Mouse (Mus musculus) liver, adult 2 months (tissue): ENCODE measurements around the gene Sytl2. TPM values are rescaled to one million over a fixed set of nuclear protein-coding genes. Genes with fewer than 3 reads are reported as not detected.

ENCODE experiments used
- DNase-seq: peaks from one replicate; pipeline ENCODE4 v3.0.0-alpha.2; 2011; ENCODE audit warnings: low read depth, low spot score; ENCODE audit errors: extremely low read depth
- H3K27ac ChIP-seq: fragments of 200-500 bp; replicated peaks from 2 replicates; pipeline ENCODE4 v1.5.1; 2012; ENCODE audit warnings: low read depth, mild to moderate bottlenecking, control low read depth, inconsistent platforms, low read length; ENCODE audit not compliant: insufficient read depth
- H3K27me3 ChIP-seq: fragments of 200-500 bp; 2 replicates; pipeline ENCODE4 v1.6.1; 2012; ENCODE audit warnings: mild to moderate bottlenecking, moderate library complexity, low read length, inconsistent platforms; ENCODE audit not compliant: control insufficient read depth, insufficient read depth
- H3K36me3 ChIP-seq: fragments of 200-500 bp; 2 replicates; pipeline ENCODE4 v1.6.1; 2012; ENCODE audit warnings: low read length, inconsistent platforms; ENCODE audit not compliant: control insufficient read depth, insufficient read depth
- H3K4me1 ChIP-seq: fragments of 200-500 bp; 2 replicates; pipeline ENCODE4 v1.6.1; 2011; ENCODE audit warnings: low read length; ENCODE audit not compliant: control insufficient read depth, insufficient read depth
- H3K4me3 ChIP-seq: fragments of 200-500 bp; 2 replicates; pipeline ENCODE4 v1.5.1; 2011; ENCODE audit warnings: low read depth, mild to moderate bottlenecking, control low read depth, low read length, moderate library complexity; ENCODE audit not compliant: insufficient read depth
- H3K79me2 ChIP-seq: fragments of 200-500 bp; 2 replicates; pipeline ENCODE4 v1.6.1; 2012; ENCODE audit warnings: inconsistent platforms, mild to moderate bottlenecking, low read length, moderate library complexity; ENCODE audit not compliant: control insufficient read depth, insufficient read depth
- H3K9ac ChIP-seq: fragments of 200-500 bp; 2 replicates; pipeline ENCODE4 v1.6.1; 2012; ENCODE audit warnings: low read depth, mild to moderate bottlenecking, control low read depth, inconsistent platforms, low read length
- CTCF ChIP-seq: fragments of 200-500 bp; IDR thresholded peaks from 2 replicates; pipeline ENCODE4 v1.5.1; 2011; ENCODE audit warnings: low read depth, low read length, control low read depth
- POLR2A ChIP-seq: fragments of 200-500 bp; IDR thresholded peaks from 2 replicates; pipeline ENCODE4 v1.6.1; 2011; ENCODE audit warnings: low read length, control low read depth; ENCODE audit not compliant: insufficient read depth; ENCODE audit errors: extremely low read depth
- WGBS: fragments of 180-500 bp; shearing (Covaris S2); methylation state at CpG from one replicate; pipeline ENCODE4 v1.1.7; 2018; 5-methylcytosine and 5-hydroxymethylcytosine counted together
- polyA plus RNA-seq: library from polyadenylated mRNA; depleted of rRNA; stranded (reverse); fragments of >200 nt; gene quantifications from 2 replicates; pipeline ENCODE4 v1.2.3, GENCODE M21; 2012; rRNA removed
- total RNA-seq: library from RNA; depleted of rRNA; stranded (reverse); fragments of >200 nt; gene quantifications from 2 replicates; pipeline ENCODE4 v1.2.3, GENCODE M21; 2014; rRNA removed

The Sytl2 gene
- 0.74 and 1.3 TPM in 2 replicates for total RNA-seq
- 0.47 and 0.53 TPM in 2 replicates for polyA plus RNA-seq

DNA sequence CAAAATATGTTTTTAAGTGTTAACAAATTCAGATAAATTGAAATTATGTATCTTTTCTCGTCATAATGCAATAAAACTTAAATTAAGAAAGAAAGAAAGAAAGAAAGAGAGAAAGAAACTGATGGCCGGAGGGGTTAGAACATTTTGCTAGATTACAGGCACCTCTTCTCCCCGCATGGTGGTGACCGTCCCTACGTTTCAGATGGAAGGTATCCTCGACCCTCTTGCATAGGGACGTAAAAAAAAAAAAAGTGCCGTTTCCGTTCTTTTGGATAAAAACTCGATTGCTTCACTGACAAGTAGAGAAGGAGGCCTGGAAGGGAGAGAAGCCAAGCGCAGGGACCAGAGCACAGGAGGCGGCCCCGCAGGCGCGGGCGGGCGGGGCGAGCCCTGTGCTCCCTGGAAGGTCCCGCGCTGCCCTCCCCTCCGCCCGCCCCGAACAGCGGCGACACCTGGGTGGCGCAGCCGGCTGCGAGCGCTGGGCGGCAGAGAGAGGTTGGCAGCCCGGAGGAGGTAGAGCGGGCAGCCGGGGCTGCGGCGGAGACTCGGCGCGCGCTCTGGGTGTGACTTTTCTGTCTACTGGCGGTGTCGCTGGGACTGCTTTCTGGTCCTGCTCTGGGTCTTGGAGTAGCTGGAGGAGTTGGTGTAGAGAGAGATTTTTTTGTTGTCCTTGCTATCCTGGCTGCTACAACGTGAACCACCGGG, at the start of gene Sytl2:
Gene Sytl2, plus strand, starts transcription at position 311 of the 705 bp plus-strand sequence.
- DNase-seq: peak; percentile 11
- H3K27me3 ChIP-seq: peaks cover 10% of the 10 kb centered on the region; the same call in 1 of the 2 replicates
- H3K27ac ChIP-seq: no peak within 1 kb of the TSS

DNA sequence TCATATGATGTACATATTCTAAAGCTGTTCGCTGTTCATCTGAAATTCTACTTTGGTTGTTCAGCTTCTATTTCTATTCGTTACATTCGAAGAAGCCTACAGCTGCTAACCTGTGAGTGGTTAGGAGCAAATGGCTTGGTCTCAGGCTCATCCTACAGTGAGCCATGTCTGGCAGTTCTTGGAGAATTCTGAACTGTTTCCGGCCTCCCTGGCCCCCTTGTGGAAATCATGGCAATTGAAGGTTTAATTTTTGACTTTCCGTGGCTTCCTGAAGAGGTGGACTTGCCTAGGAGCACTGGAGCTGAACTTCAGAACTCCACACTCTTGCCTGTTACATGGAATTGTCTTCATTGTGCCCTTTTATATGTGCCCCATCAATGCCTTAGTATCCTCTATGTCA, 49.1 kb upstream of the Sytl2 start:
- 61% methylated on average over 5 of the region's 5 CpGs for WGBS
- Histone ChIP-seq H3K27me3 (no peaks in the 10 kb centered on the region), H3K27ac (no peak overlapping the region), H3K4me1 (no peaks in the 10 kb centered on the region), H3K79me2 (no peaks in the 10 kb centered on the region), H3K36me3 (no peaks in the 10 kb centered on the region), H3K9ac (no peak overlapping the region), H3K4me3 (no peak overlapping the region)
- TF ChIP-seq CTCF (no peak), POLR2A (no peak)
- no peak for DNase-seq

More for the DNA sequence above, at the start of gene Sytl2:
- 1% methylated on average over 43 of the region's 43 CpGs for WGBS
- TF ChIP-seq POLR2A: no peak
- TF ChIP-seq CTCF: no peak
- peak within 1 kb of the TSS; percentile 48 for H3K4me3 ChIP-seq
- no peaks in the 10 kb centered on the region for H3K36me3 ChIP-seq
- peaks cover 2% of the 10 kb centered on the region; the same call in 1 of the 2 replicates for H3K4me1 ChIP-seq
- H3K9ac ChIP-seq: peak within 1 kb of the TSS; percentile 29
- no peaks in the 10 kb centered on the region for H3K79me2 ChIP-seq

DNA sequence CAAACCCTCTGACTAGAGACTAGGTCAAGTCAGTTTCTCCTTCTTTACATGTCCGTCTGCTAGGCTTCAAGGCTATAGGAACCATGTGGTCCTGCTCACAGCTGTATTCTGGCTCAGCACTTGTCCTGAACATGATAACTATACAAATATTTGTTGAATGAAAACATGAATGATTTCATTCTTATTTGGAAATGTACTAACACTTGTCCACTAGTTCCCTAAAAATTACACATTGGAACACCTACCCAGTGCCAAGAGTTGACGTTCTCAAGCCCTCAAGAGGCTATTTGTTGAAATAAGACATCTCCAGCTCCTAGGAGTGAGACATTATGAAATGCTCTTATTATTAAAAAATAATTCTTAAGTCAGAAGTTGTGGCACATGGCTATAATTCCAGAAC, 43.4 kb upstream of the Sytl2 start:
- Histone ChIP-seq H3K27me3 (no peaks in the 10 kb centered on the region), H3K4me1 (no peaks in the 10 kb centered on the region), H3K4me3 (no peak overlapping the region), H3K27ac (no peak overlapping the region), H3K9ac (no peak overlapping the region), H3K36me3 (no peaks in the 10 kb centered on the region), H3K79me2 (no peaks in the 10 kb centered on the region)
- 94% methylated on average over 2 of the region's 2 CpGs for WGBS
- TF ChIP-seq POLR2A: no peak
- TF ChIP-seq CTCF: no peak
- DNase-seq: no peak

DNA sequence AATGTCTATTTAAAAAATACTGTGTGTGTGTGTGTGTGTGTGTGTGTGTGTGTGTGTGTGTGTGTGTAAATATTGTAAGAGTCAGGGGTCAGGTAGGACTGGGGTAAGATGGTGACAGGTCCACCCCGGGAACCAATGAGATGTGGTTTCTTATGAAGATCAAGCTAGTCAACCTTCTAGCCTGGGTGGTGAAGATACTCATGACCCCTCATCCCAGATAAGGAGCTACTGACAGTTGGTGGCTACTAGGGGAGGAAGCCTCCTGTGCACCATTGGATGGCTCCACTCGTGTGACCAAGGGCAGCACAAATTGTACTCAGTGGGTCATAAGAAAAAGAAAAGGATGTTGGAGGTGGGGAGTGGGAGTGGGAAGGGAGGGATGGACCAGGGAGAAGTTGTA, 42.2 kb upstream of the Sytl2 start:
- H3K36me3 ChIP-seq: no peaks in the 10 kb centered on the region
- H3K4me1 ChIP-seq: no peaks in the 10 kb centered on the region
- no peak for TF ChIP-seq CTCF
- TF ChIP-seq POLR2A: no peak
- no peak overlapping the region for H3K9ac ChIP-seq
- H3K79me2 ChIP-seq: no peaks in the 10 kb centered on the region
- WGBS: 71% methylated on average over 2 of the region's 2 CpGs
- no peak overlapping the region for H3K27ac ChIP-seq
- no peaks in the 10 kb centered on the region for H3K27me3 ChIP-seq
- no peak overlapping the region for H3K4me3 ChIP-seq
- no peak for DNase-seq

DNA sequence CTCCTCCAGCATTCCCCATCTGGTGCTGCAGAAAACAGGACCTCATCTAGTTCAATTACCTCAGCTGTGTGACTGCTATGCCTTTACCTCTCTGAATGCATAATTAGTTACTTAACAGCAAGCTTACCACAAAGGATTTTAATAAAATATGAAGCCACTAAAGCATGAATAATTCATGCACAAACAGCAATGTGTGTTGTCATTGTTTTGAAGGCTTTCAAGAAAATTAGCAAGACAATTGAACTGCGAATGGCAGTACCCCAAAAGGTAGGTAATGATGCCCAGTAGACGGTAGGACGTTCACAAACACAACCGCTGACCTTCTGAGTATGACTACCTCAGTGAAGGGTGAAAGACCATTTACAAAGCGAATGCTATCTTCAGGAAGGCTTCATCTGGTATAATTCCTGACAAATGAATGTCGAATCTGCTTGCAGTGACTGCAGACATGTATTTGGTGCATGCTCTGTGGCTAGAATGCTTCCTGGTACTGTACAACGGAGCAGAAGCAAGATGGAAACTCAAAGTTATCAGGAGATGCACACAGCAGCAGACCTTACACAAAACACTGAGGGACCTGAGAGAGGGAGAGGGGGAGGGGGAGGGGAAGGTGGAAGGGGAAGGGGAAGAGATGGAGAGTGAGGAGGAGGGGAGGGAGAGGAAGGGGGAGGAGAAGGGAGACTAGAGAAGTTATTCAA, 40.0 kb upstream of the Sytl2 start:
- DNase-seq: no peak
- Histone ChIP-seq H3K27ac (no peak overlapping the region), H3K9ac (no peak overlapping the region), H3K36me3 (no peaks in the 10 kb centered on the region), H3K27me3 (no peaks in the 10 kb centered on the region; the same call in 1 of the 2 replicates), H3K4me3 (no peak overlapping the region), H3K79me2 (no peaks in the 10 kb centered on the region), H3K4me1 (no peaks in the 10 kb centered on the region; the same call in 1 of the 2 replicates)
- 42% methylated on average over 7 of the region's 7 CpGs for WGBS
- TF ChIP-seq CTCF: no peak
- TF ChIP-seq POLR2A: no peak
